Mouse (Mus musculus) adrenal gland, postnatal 4 days (tissue): ENCODE data around the gene Ppp1r36. TPM values are rescaled to one million over a fixed set of nuclear protein-coding genes. Genes with fewer than 3 reads are reported as not detected.

Source experiments
- DNase-seq, 2 experiments: peaks; one replicate each; pipeline ENCODE4 v3.0.0; 2021 to 2022; ENCODE audit warnings: low spot score in 2 of 2, mixed read lengths in 2 of 2
- long read RNA-seq, 2 experiments: library from polyadenylated mRNA; stranded (forward); transcript quantifications; one replicate each; pipeline ENCODE4 v2.0.0; 2021
- total RNA-seq, 2 experiments: library from RNA; stranded (reverse); gene quantifications; 2 replicates each; pipeline ENCODE4 v1.2.3; 2021

The Ppp1r36 gene
- 1 to 10 TPM in 1 of 2 experiments, under 1 TPM in 1; 0.56 to 1.0 TPM for total RNA-seq
- long read RNA-seq, experiment 1, result 0 reads
- long read RNA-seq, experiment 2, result 0 reads

GRCm38 (mm10) chr12:76417433-76417854 is at the start of gene Ppp1r36:
TSS of gene Ppp1r36 (plus strand) at chr12:76417538.
- no peak for DNase-seq

GRCm38 (mm10) chr12:76368201-76368789 is 49.0 kb upstream of the Ppp1r36 start:
- DNase-seq, result no peak

GRCm38 (mm10) chr12:76368790-76369205 is 48.5 kb upstream of the Ppp1r36 start:
- no peak for DNase-seq

GRCm38 (mm10) chr12:76369206-76369977 is 47.9 kb upstream of the Ppp1r36 start, which contains the start of gene Zbtb25:
TSS of gene Zbtb25 (minus strand) at chr12:76369602.
- DNase-seq, result peak; percentile 67 to 69

- peak; percentile 55 to 67 for DNase-seq
Measured at GRCm38 (mm10) chr12:76369978-76370830, 47.1 kb upstream of the Ppp1r36 start, which contains the start of gene Zbtb1. TSS of gene Zbtb1 (plus strand) at chr12:76370266.

- DNase-seq, result peak; percentile 61 to 64
Measured at GRCm38 (mm10) chr12:76370831-76371571, 46.3 kb upstream of the Ppp1r36 start.

GRCm38 (mm10) chr12:76372046-76372445 is 45.3 kb upstream of the Ppp1r36 start:
- no peak for DNase-seq

GRCm38 (mm10) chr12:76372881-76373818 is 44.2 kb upstream of the Ppp1r36 start:
- no peak for DNase-seq

- DNase-seq, result no peak
Measured at GRCm38 (mm10) chr12:76373991-76374390, 43.3 kb upstream of the Ppp1r36 start.

GRCm38 (mm10) chr12:76374911-76375310 is 42.4 kb upstream of the Ppp1r36 start:
- DNase-seq, result no peak

- no peak for DNase-seq
Measured at GRCm38 (mm10) chr12:76375506-76375905, 41.8 kb upstream of the Ppp1r36 start.

- DNase-seq, result no peak
Measured at GRCm38 (mm10) chr12:76376649-76377048, 40.7 kb upstream of the Ppp1r36 start.

GRCm38 (mm10) chr12:76377059-76377458 is 40.3 kb upstream of the Ppp1r36 start:
- no peak for DNase-seq

- DNase-seq, result no peak
Measured at GRCm38 (mm10) chr12:76377726-76378125, 39.6 kb upstream of the Ppp1r36 start.

GRCm38 (mm10) chr12:76378556-76378955 is 38.8 kb upstream of the Ppp1r36 start:
- no peak for DNase-seq

- no peak for DNase-seq
Measured at GRCm38 (mm10) chr12:76380151-76380550, 37.2 kb upstream of the Ppp1r36 start.

GRCm38 (mm10) chr12:76385342-76385741 is 32.0 kb upstream of the Ppp1r36 start:
- no peak for DNase-seq

GRCm38 (mm10) chr12:76388794-76389193 is 28.5 kb upstream of the Ppp1r36 start:
- DNase-seq, result no peak

- no peak for DNase-seq
Measured at GRCm38 (mm10) chr12:76391595-76392271, 25.6 kb upstream of the Ppp1r36 start.
